Mouse (Mus musculus): Measurements from ENCODE around the gene Pdcd6ip. TPM values are rescaled to one million over a fixed set of nuclear protein-coding genes. Genes with fewer than 3 reads are reported as not detected.
A peak's percentile ranks its signal among the peaks of the same experiment; 100 is the strongest.

Pdcd6ip gene
- polyA plus RNA-seq (2015; fragmentation: Nextera tagmentation; extraction: Ambion mirVana) = 69.7 and 75.9 TPM in 2 replicates

- WGBS = under 1% methylated on average over 74 of the region's 77 CpGs
- H3K4me3 ChIP-seq = peak within 1 kb of the TSS; percentile 63
- ATAC-seq (ENCODE audit: borderline replicate concordance, extremely low read depth, low FRiP score, low TSS enrichment) = peak; percentile 90
- no peaks in the 10 kb centered on the region for H3K36me3 ChIP-seq
- peaks cover 15% of the 10 kb centered on the region for H3K4me1 ChIP-seq
- peak within 1 kb of the TSS; percentile 85 for H3K27ac ChIP-seq
- H3K4me2 ChIP-seq = peak within 1 kb of the TSS; percentile 77
- H3K9me3 ChIP-seq = no peaks in the 10 kb centered on the region
- no peaks in the 10 kb centered on the region for H3K27me3 ChIP-seq
- H3K9ac ChIP-seq = peak within 1 kb of the TSS; percentile 79
Observed at GRCm38 (mm10) chr9:113707481-113708360, at the start of gene Pdcd6ip. Gene Pdcd6ip, minus strand, starts transcription at chr9:113708259.

GRCm38 (mm10) chr9:113755888-113756719 is 48.0 kb upstream of the Pdcd6ip start:
- Histone ChIP-seq H3K9me3 (no peaks in the 10 kb centered on the region), H3K9ac (no peak overlapping the region), H3K4me3 (no peak overlapping the region), H3K4me1 (no peaks in the 10 kb centered on the region), H3K4me2 (no peak overlapping the region), H3K27me3 (no peaks in the 10 kb centered on the region), H3K36me3 (peaks cover 8% of the 10 kb centered on the region), H3K27ac (no peak overlapping the region)
- WGBS = 79% methylated on average over 15 of the region's 15 CpGs
- 0 out of 2 replicates have a peak, but pooled peaks have one; percentile 39 for ATAC-seq (ENCODE audit: borderline replicate concordance, extremely low read depth, low FRiP score, low TSS enrichment)

GRCm38 (mm10) chr9:113749356-113749755 is 41.3 kb upstream of the Pdcd6ip start:
- peaks cover 5% of the 10 kb centered on the region; the same call in 1 of the 2 replicates for H3K36me3 ChIP-seq
- H3K4me3 ChIP-seq = no peak overlapping the region
- H3K4me2 ChIP-seq = no peak overlapping the region
- no peaks in the 10 kb centered on the region for H3K4me1 ChIP-seq
- H3K27me3 ChIP-seq = no peaks in the 10 kb centered on the region
- no peak overlapping the region for H3K27ac ChIP-seq
- no peak overlapping the region for H3K9ac ChIP-seq
- no peak for ATAC-seq (ENCODE audit: borderline replicate concordance, extremely low read depth, low FRiP score, low TSS enrichment)
- H3K9me3 ChIP-seq = no peaks in the 10 kb centered on the region
- 54% methylated on average over 7 of the region's 7 CpGs for WGBS

GRCm38 (mm10) chr9:113743291-113743690 is 35.2 kb upstream of the Pdcd6ip start:
- Histone ChIP-seq H3K27me3 (no peaks in the 10 kb centered on the region), H3K4me3 (no peak overlapping the region), H3K9ac (no peak overlapping the region), H3K4me1 (peaks cover 11% of the 10 kb centered on the region), H3K36me3 (no peaks in the 10 kb centered on the region), H3K9me3 (no peaks in the 10 kb centered on the region), H3K27ac (no peak overlapping the region), H3K4me2 (no peak overlapping the region)
- WGBS = 54% methylated on average over 3 of the region's 3 CpGs
- ATAC-seq (ENCODE audit: borderline replicate concordance, extremely low read depth, low FRiP score, low TSS enrichment) = no peak

- ATAC-seq (ENCODE audit: borderline replicate concordance, extremely low read depth, low FRiP score, low TSS enrichment) = no peak
- H3K9ac ChIP-seq = peak overlapping the region; percentile 74
- H3K36me3 ChIP-seq = no peaks in the 10 kb centered on the region
- no peaks in the 10 kb centered on the region for H3K9me3 ChIP-seq
- no peak overlapping the region for H3K27ac ChIP-seq
- WGBS = 2% methylated on average over 17 of the region's 17 CpGs
- no peaks in the 10 kb centered on the region for H3K27me3 ChIP-seq
- H3K4me3 ChIP-seq = peak overlapping the region; percentile 95
- peak overlapping the region; percentile 93 for H3K4me2 ChIP-seq
- H3K4me1 ChIP-seq = peaks cover 11% of the 10 kb centered on the region
Observed at GRCm38 (mm10) chr9:113742361-113742794, 34.3 kb upstream of the Pdcd6ip start.

GRCm38 (mm10) chr9:113741637-113742137 is 33.6 kb upstream of the Pdcd6ip start:
- peak; percentile 57 for ATAC-seq (ENCODE audit: borderline replicate concordance, extremely low read depth, low FRiP score, low TSS enrichment)
- no peaks in the 10 kb centered on the region for H3K36me3 ChIP-seq
- H3K4me2 ChIP-seq = peak overlapping the region; percentile 93
- WGBS = under 1% methylated on average over 64 of the region's 64 CpGs
- peaks cover 11% of the 10 kb centered on the region for H3K4me1 ChIP-seq
- no peaks in the 10 kb centered on the region for H3K9me3 ChIP-seq
- peak overlapping the region; percentile 74 for H3K9ac ChIP-seq
- H3K27ac ChIP-seq = peak overlapping the region; percentile 85
- H3K4me3 ChIP-seq = peak overlapping the region; percentile 95
- H3K27me3 ChIP-seq = no peaks in the 10 kb centered on the region

GRCm38 (mm10) chr9:113741108-113741636 is 33.1 kb upstream of the Pdcd6ip start, which contains the start of gene Clasp2:
Gene Clasp2, plus strand, starts transcription at chr9:113741473.
- peak within 1 kb of the TSS; percentile 95 for H3K4me3 ChIP-seq
- H3K9ac ChIP-seq = peak within 1 kb of the TSS; percentile 74
- no peaks in the 10 kb centered on the region for H3K36me3 ChIP-seq
- no peaks in the 10 kb centered on the region for H3K27me3 ChIP-seq
- no peaks in the 10 kb centered on the region for H3K9me3 ChIP-seq
- peak; percentile 97 for ATAC-seq (ENCODE audit: borderline replicate concordance, extremely low read depth, low FRiP score, low TSS enrichment)
- H3K27ac ChIP-seq = peak within 1 kb of the TSS; percentile 85
- H3K4me1 ChIP-seq = peaks cover 11% of the 10 kb centered on the region
- under 1% methylated on average over 63 of the region's 63 CpGs for WGBS
- peak within 1 kb of the TSS; percentile 93 for H3K4me2 ChIP-seq

GRCm38 (mm10) chr9:113738941-113739340 is 30.9 kb upstream of the Pdcd6ip start:
- no peaks in the 10 kb centered on the region for H3K27me3 ChIP-seq
- H3K4me2 ChIP-seq = no peak overlapping the region
- H3K4me3 ChIP-seq = no peak overlapping the region
- ATAC-seq (ENCODE audit: borderline replicate concordance, extremely low read depth, low FRiP score, low TSS enrichment) = no peak
- H3K27ac ChIP-seq = no peak overlapping the region
- no peaks in the 10 kb centered on the region for H3K36me3 ChIP-seq
- no peaks in the 10 kb centered on the region for H3K9me3 ChIP-seq
- H3K9ac ChIP-seq = no peak overlapping the region
- peaks cover 8% of the 10 kb centered on the region for H3K4me1 ChIP-seq
- 68% methylated on average over 6 of the region's 6 CpGs for WGBS

GRCm38 (mm10) chr9:113738021-113738420 is 30.0 kb upstream of the Pdcd6ip start:
- Histone ChIP-seq H3K9me3 (no peaks in the 10 kb centered on the region), H3K27me3 (peaks cover 3% of the 10 kb centered on the region; the same call in 1 of the 2 replicates), H3K27ac (no peak overlapping the region), H3K4me1 (peaks cover 6% of the 10 kb centered on the region; the same call in 1 of the 2 replicates), H3K4me3 (no peak overlapping the region), H3K4me2 (no peak overlapping the region), H3K9ac (no peak overlapping the region), H3K36me3 (no peaks in the 10 kb centered on the region)
- no peak for ATAC-seq (ENCODE audit: borderline replicate concordance, extremely low read depth, low FRiP score, low TSS enrichment)
- WGBS = 74% methylated on average over 9 of the region's 9 CpGs

- no peaks in the 10 kb centered on the region for H3K36me3 ChIP-seq
- H3K4me3 ChIP-seq = no peak overlapping the region
- no peak overlapping the region for H3K4me2 ChIP-seq
- H3K9me3 ChIP-seq = no peaks in the 10 kb centered on the region
- peaks cover 3% of the 10 kb centered on the region; the same call in 1 of the 2 replicates for H3K27me3 ChIP-seq
- no peak overlapping the region for H3K27ac ChIP-seq
- ATAC-seq (ENCODE audit: borderline replicate concordance, extremely low read depth, low FRiP score, low TSS enrichment) = no peak
- no peak overlapping the region for H3K9ac ChIP-seq
- peaks cover 6% of the 10 kb centered on the region; the same call in 1 of the 2 replicates for H3K4me1 ChIP-seq
Observed at GRCm38 (mm10) chr9:113735920-113736319, 27.9 kb upstream of the Pdcd6ip start.

- no peaks in the 10 kb centered on the region for H3K4me1 ChIP-seq
- H3K9ac ChIP-seq = no peak overlapping the region
- H3K27ac ChIP-seq = no peak overlapping the region
- H3K9me3 ChIP-seq = no peaks in the 10 kb centered on the region
- no peak overlapping the region for H3K4me2 ChIP-seq
- no peaks in the 10 kb centered on the region for H3K36me3 ChIP-seq
- H3K4me3 ChIP-seq = no peak overlapping the region
- ATAC-seq (ENCODE audit: borderline replicate concordance, extremely low read depth, low FRiP score, low TSS enrichment) = no peak
- WGBS = 72% methylated on average over 3 of the region's 3 CpGs
- peaks cover 3% of the 10 kb centered on the region; the same call in 1 of the 2 replicates for H3K27me3 ChIP-seq
Observed at GRCm38 (mm10) chr9:113731540-113731939, 23.5 kb upstream of the Pdcd6ip start.
